Mouse (Mus musculus) C2C12 (cell line): Measurements from ENCODE around the gene Bhlha15. TPM values are rescaled to one million over a fixed set of nuclear protein-coding genes. Genes with fewer than 3 reads are reported as not detected.
A peak's percentile ranks its signal among the peaks of the same experiment; 100 is the strongest.

Experiments used
- H3K27me3 ChIP-seq: one replicate; pipeline ENCODE4 v1.6.1; 2011; ENCODE audit not compliant: control insufficient read depth, insufficient read depth, insufficient read length
- H3K36me3 ChIP-seq: one replicate; pipeline ENCODE4 v1.6.1; 2011; ENCODE audit not compliant: control insufficient read depth, insufficient read depth
- H3K4me3 ChIP-seq: one replicate; pipeline ENCODE4 v1.5.1; 2011; ENCODE audit warnings: mild to moderate bottlenecking, control low read depth; ENCODE audit not compliant: poor library complexity, insufficient read depth, severe bottlenecking
- H3K79me2 ChIP-seq: one replicate; pipeline ENCODE4 v1.6.1; 2011; ENCODE audit not compliant: control insufficient read depth, insufficient read depth
- H3K79me3 ChIP-seq: one replicate; pipeline ENCODE4 v1.6.1; 2011; ENCODE audit warnings: low read depth, control low read depth
- H3ac ChIP-seq: one replicate; pipeline ENCODE3; 2011; ENCODE audit warnings: low read depth; ENCODE audit not compliant: control insufficient read depth, insufficient read length
- CEBPB ChIP-seq: IDR thresholded peaks from one replicate; pipeline ENCODE4 v1.6.1; 2011; ENCODE audit warnings: low read depth, mild to moderate bottlenecking, control low read depth, moderate library complexity
- CTCF ChIP-seq: IDR thresholded peaks from one replicate; pipeline ENCODE4 v1.5.1; 2011; ENCODE audit not compliant: control insufficient read depth, insufficient read depth, insufficient read length
- FOSL1 ChIP-seq: IDR thresholded peaks from one replicate; pipeline ENCODE4 v1.8.0; 2011; ENCODE audit warnings: mild to moderate bottlenecking, low read length; ENCODE audit not compliant: poor library complexity, insufficient read depth, severe bottlenecking
- MAX ChIP-seq: IDR thresholded peaks from one replicate; pipeline ENCODE4 v1.6.1; 2011; ENCODE audit warnings: mild to moderate bottlenecking, control low read depth
- MYOD1 ChIP-seq: IDR thresholded peaks from one replicate; pipeline ENCODE4 v1.6.1; 2011; ENCODE audit warnings: low read depth; ENCODE audit not compliant: control insufficient read depth, insufficient read length
- MYOG ChIP-seq: IDR thresholded peaks from one replicate; pipeline ENCODE4 v1.6.1; 2011; ENCODE audit not compliant: control insufficient read depth, insufficient read length; ENCODE audit errors: extremely low read depth
- USF1 ChIP-seq: IDR thresholded peaks from one replicate; pipeline ENCODE4 v1.6.1; 2011; ENCODE audit warnings: low read depth, mild to moderate bottlenecking, control low read depth, moderate library complexity
- polyA plus RNA-seq: library from polyadenylated mRNA; unstranded; fragments of >200 nt; fragmentation: generic; extraction: Trizol; gene quantifications from one replicate; pipeline ENCODE4 v1.2.1, GENCODE M21; 2012; ENCODE audit warnings: missing spikeins

Gene Bhlha15
- polyA plus RNA-seq, 1 experiment: not detected

GRCm38 (mm10) chr5:144183647-144184335 is 6.3 kb upstream of the Bhlha15 start:
- Histone ChIP-seq H3K79me2 (no peaks in the 10 kb centered on the region), H3ac (no peak overlapping the region), H3K4me3 (no peak overlapping the region), H3K36me3 (no peaks in the 10 kb centered on the region), H3K79me3 (peaks cover 1% of the 10 kb centered on the region), H3K27me3 (no peaks in the 10 kb centered on the region)
- TF ChIP-seq MYOD1 (peak; percentile 66), CEBPB (no peak)

- H3K4me3 ChIP-seq: no peak overlapping the region
- no peaks in the 10 kb centered on the region for H3K27me3 ChIP-seq
- H3K36me3 ChIP-seq: no peaks in the 10 kb centered on the region
- H3ac ChIP-seq: no peak overlapping the region
- TF ChIP-seq CEBPB: no peak
- no peak for TF ChIP-seq MAX
- no peak for TF ChIP-seq FOSL1
- TF ChIP-seq MYOD1: no peak
- TF ChIP-seq MYOG: no peak
- no peak for TF ChIP-seq CTCF
- TF ChIP-seq USF1: no peak
- H3K79me3 ChIP-seq: peaks cover 1% of the 10 kb centered on the region
- H3K79me2 ChIP-seq: no peaks in the 10 kb centered on the region
These were observed 5.6 kb upstream of the Bhlha15 start for GRCm38 (mm10) chr5:144184350-144185045.

- Histone ChIP-seq H3ac (no peak overlapping the region), H3K27me3 (no peaks in the 10 kb centered on the region), H3K4me3 (no peak overlapping the region), H3K36me3 (no peaks in the 10 kb centered on the region), H3K79me3 (no peaks in the 10 kb centered on the region), H3K79me2 (no peaks in the 10 kb centered on the region)
- TF ChIP-seq MAX: no peak
- TF ChIP-seq MYOD1: no peak
- no peak for TF ChIP-seq CEBPB
- no peak for TF ChIP-seq USF1
- TF ChIP-seq CTCF: no peak
- TF ChIP-seq MYOG: no peak
- TF ChIP-seq FOSL1: no peak
These were observed 1.7 kb upstream of the Bhlha15 start for GRCm38 (mm10) chr5:144188422-144188821.

- no peak overlapping the region for H3K4me3 ChIP-seq
- H3ac ChIP-seq: no peak overlapping the region
- H3K79me2 ChIP-seq: no peaks in the 10 kb centered on the region
- no peaks in the 10 kb centered on the region for H3K79me3 ChIP-seq
- no peaks in the 10 kb centered on the region for H3K27me3 ChIP-seq
- TF ChIP-seq FOSL1: no peak
- TF ChIP-seq USF1: no peak
- no peak for TF ChIP-seq MYOG
- TF ChIP-seq MYOD1: no peak
- no peak for TF ChIP-seq CEBPB
- TF ChIP-seq MAX: no peak
- TF ChIP-seq CTCF: no peak
- H3K36me3 ChIP-seq: no peaks in the 10 kb centered on the region
These were observed 759 bp upstream of the Bhlha15 start for GRCm38 (mm10) chr5:144189327-144189726.

GRCm38 (mm10) chr5:144191026-144191425 is 940 bp downstream of the Bhlha15 start:
- no peaks in the 10 kb centered on the region for H3K27me3 ChIP-seq
- TF ChIP-seq FOSL1 (no peak), MYOG (no peak), CTCF (no peak), MYOD1 (no peak), MAX (no peak), USF1 (no peak), CEBPB (no peak)
- no peak overlapping the region for H3K4me3 ChIP-seq
- no peaks in the 10 kb centered on the region for H3K79me3 ChIP-seq
- H3ac ChIP-seq: no peak overlapping the region
- H3K79me2 ChIP-seq: no peaks in the 10 kb centered on the region
- no peaks in the 10 kb centered on the region for H3K36me3 ChIP-seq

- no peaks in the 10 kb centered on the region for H3K36me3 ChIP-seq
- no peaks in the 10 kb centered on the region for H3K79me3 ChIP-seq
- TF ChIP-seq CEBPB: no peak
- TF ChIP-seq FOSL1: no peak
- no peak for TF ChIP-seq MAX
- no peak for TF ChIP-seq USF1
- no peak for TF ChIP-seq MYOG
- no peak for TF ChIP-seq CTCF
- TF ChIP-seq MYOD1: no peak
- no peaks in the 10 kb centered on the region for H3K79me2 ChIP-seq
- no peak overlapping the region for H3K4me3 ChIP-seq
- no peaks in the 10 kb centered on the region for H3K27me3 ChIP-seq
- no peak overlapping the region for H3ac ChIP-seq
These were observed 2.6 kb downstream of the Bhlha15 start for GRCm38 (mm10) chr5:144192673-144193072.
